Mouse (Mus musculus) forebrain, embryonic 13.5 days (tissue): ENCODE results near the gene Aox4. TPM values are rescaled to one million over a fixed set of nuclear protein-coding genes. Genes with fewer than 3 reads are reported as not detected.

Experiments used
- ATAC-seq: fragments of 200-750 bp; cut with Nextera tagmentation; 2 replicates; pipeline ENCODE4 v1.8.0; 2017
- H3K27ac ChIP-seq: fragments of 300-500 bp; sonication (generic); 2 replicates; pipeline ENCODE4 v1.5.1; 2015; ENCODE audit warnings: inconsistent platforms, mild to moderate bottlenecking, moderate library complexity
- H3K27me3 ChIP-seq: fragments of 300-500 bp; sonication (generic); 2 replicates; pipeline ENCODE4 v1.6.1; 2015; ENCODE audit warnings: mild to moderate bottlenecking, inconsistent platforms
- H3K36me3 ChIP-seq: fragments of 300-500 bp; sonication (generic); 2 replicates; pipeline ENCODE4 v1.6.1; 2015; ENCODE audit warnings: mild to moderate bottlenecking, inconsistent platforms; ENCODE audit not compliant: poor library complexity, severe bottlenecking
- H3K4me1 ChIP-seq: fragments of 300-500 bp; sonication (generic); 2 replicates; pipeline ENCODE4 v1.6.1; 2015; ENCODE audit warnings: inconsistent platforms
- H3K4me2 ChIP-seq: fragments of 300-500 bp; sonication (generic); 2 replicates; pipeline ENCODE4 v1.6.1; 2015; ENCODE audit warnings: inconsistent platforms, mild to moderate bottlenecking, moderate library complexity
- H3K4me3 ChIP-seq: fragments of 300-500 bp; sonication (generic); 2 replicates; pipeline ENCODE4 v1.5.1; 2015; ENCODE audit warnings: mild to moderate bottlenecking, inconsistent platforms
- H3K9ac ChIP-seq: fragments of 300-500 bp; sonication (generic); 2 replicates; pipeline ENCODE4 v1.6.1; 2015; ENCODE audit warnings: mild to moderate bottlenecking, inconsistent platforms
- H3K9me3 ChIP-seq: fragments of 300-500 bp; sonication (generic); replicated peaks from 2 replicates; pipeline ENCODE4 v1.6.1; 2016; ENCODE audit warnings: inconsistent platforms
- WGBS: fragments of 180-500 bp; shearing (Covaris S2); methylation state at CpG from one replicate; pipeline ENCODE4 v1.1.7; 2015; 5-methylcytosine and 5-hydroxymethylcytosine counted together
- polyA plus RNA-seq: library from polyadenylated mRNA; unstranded; fragments of >200 nt; fragmentation: Nextera tagmentation; extraction: Ambion mirVana; gene quantifications from 2 replicates; pipeline ENCODE4 v1.2.1, GENCODE M21; 2015

Aox4 gene
- polyA plus RNA-seq, 1 experiment from 2014 or later: 0.12 TPM

DNA sequence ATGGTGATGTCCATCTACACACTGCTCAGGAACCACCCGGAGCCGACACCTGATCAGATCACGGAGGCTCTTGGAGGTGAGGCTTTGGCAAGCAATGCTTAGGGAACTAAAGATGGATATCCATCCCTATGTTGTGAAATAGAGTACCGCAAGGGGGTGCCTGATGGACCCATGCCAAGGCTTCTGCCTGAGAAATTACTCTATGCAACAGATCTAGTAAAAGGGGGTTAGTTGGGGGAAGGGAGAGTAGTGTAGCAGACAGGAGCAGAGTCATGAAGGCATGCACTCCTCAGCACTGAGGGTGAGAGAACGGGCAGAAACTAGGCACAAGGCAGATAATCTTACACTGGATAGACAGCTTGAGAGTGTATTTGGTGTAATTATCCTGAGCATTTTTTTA, 11.7 kb downstream of the Aox4 start:
- H3K4me1 ChIP-seq: 0 out of 2 replicates have a peak, but pooled peaks cover 5% of the 10 kb centered on the region
- ATAC-seq: peak; percentile 77; the same call in 1 of the 2 replicates
- no peak overlapping the region for H3K9ac ChIP-seq
- no peak overlapping the region for H3K27ac ChIP-seq
- WGBS: 82% methylated on average over 5 of the region's 5 CpGs
- no peaks in the 10 kb centered on the region for H3K9me3 ChIP-seq
- H3K4me3 ChIP-seq: no peak overlapping the region
- H3K4me2 ChIP-seq: no peak overlapping the region
- H3K36me3 ChIP-seq: no peaks in the 10 kb centered on the region
- H3K27me3 ChIP-seq: no peaks in the 10 kb centered on the region

DNA sequence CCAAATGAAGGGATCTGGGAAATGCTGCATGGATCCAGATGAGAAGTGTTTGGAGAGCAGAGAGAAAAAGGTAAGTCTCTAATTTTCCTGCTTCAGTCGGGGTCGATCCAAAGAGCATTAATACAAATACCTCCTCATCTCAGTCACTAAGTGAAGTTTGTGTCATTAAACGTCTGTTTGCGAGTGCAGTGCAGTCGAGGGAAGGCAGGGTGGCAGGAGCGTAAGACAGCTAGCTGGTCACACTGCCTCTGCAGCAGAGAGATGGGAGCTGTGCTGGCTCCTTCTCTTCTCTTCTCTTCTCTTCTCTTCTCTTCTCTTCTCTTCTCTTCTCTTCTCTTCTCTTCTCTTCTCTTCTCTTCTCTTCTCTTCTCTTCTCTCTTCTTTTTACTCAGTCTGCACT, 17.9 kb downstream of the Aox4 start:
- Histone ChIP-seq H3K36me3 (no peaks in the 10 kb centered on the region), H3K4me2 (no peak overlapping the region), H3K27me3 (no peaks in the 10 kb centered on the region), H3K9ac (no peak overlapping the region), H3K4me1 (no peaks in the 10 kb centered on the region), H3K27ac (no peak overlapping the region), H3K9me3 (no peaks in the 10 kb centered on the region), H3K4me3 (no peak overlapping the region)
- ATAC-seq: no peak
- 75% methylated on average over 6 of the region's 6 CpGs for WGBS

DNA sequence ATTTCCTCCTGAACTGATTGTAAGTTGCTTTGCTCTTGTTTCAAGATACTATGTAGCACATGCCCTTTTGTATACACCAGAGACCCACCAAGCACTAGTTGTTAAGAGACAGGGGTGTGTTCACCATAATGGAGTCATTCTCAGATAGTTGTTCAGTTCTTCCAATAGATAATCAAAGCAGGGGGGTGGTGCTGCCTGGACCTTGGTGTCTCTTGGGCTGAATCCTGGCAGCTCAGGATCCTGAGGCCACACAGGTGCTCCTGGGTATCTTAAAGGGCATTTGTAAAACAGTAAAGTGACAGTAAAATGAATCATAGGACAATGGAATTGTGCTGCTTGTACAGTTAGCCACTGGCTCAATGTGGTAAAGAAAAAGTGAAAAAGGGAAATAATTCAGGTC, 18.7 kb downstream of the Aox4 start:
- H3K27ac ChIP-seq: no peak overlapping the region
- H3K9me3 ChIP-seq: no peaks in the 10 kb centered on the region
- no peak for ATAC-seq
- H3K27me3 ChIP-seq: no peaks in the 10 kb centered on the region
- no peak overlapping the region for H3K4me3 ChIP-seq
- no peak overlapping the region for H3K9ac ChIP-seq
- H3K36me3 ChIP-seq: no peaks in the 10 kb centered on the region
- no peaks in the 10 kb centered on the region for H3K4me1 ChIP-seq
- H3K4me2 ChIP-seq: no peak overlapping the region

DNA sequence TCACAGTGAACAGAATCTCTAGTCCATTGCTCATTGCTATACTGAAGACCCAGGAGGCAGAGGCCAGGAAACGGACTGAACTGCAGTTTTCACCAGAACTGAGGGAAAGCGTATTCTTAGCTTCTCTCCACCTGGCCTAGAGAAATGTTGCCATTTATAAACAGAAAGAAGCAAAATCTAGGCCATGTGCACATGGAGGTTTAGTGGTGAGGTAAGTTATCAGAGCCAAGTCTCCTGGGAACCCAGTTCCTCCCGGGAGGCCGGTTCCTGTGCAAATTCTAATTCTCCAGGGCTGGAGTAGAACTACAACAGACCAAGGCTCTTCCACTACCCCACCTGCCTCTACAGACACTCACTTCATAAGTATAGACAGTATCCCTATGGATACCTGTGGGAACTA, 19.6 kb downstream of the Aox4 start:
- no peak for ATAC-seq
- no peak overlapping the region for H3K27ac ChIP-seq
- H3K36me3 ChIP-seq: no peaks in the 10 kb centered on the region
- H3K4me1 ChIP-seq: no peaks in the 10 kb centered on the region
- WGBS: 88% methylated on average over 4 of the region's 4 CpGs
- H3K9ac ChIP-seq: no peak overlapping the region
- H3K9me3 ChIP-seq: no peaks in the 10 kb centered on the region
- no peak overlapping the region for H3K4me2 ChIP-seq
- no peak overlapping the region for H3K4me3 ChIP-seq
- no peaks in the 10 kb centered on the region for H3K27me3 ChIP-seq

DNA sequence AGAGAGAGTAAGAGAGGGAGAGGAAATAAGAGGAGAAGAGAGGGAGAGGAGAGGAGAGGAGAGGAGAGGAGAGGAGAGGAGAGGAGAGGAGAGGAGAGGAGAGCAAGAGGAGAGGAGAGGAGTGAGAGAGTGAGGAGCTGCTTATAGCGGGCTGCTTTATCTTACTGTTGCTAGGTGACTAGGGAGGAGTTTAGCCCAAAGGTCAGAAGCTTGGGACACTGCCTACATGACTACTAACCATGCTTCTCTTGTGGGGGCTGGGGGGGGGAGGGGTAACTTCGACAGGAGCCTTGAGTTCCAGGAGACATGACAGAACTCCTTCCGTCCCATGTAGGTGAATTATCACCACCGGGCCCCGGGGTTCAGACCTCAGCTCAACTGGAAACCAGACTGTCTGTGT, 20.3 kb downstream of the Aox4 start:
- no peaks in the 10 kb centered on the region for H3K4me1 ChIP-seq
- no peak overlapping the region for H3K9ac ChIP-seq
- ATAC-seq: no peak
- 70% methylated on average over 5 of the region's 5 CpGs for WGBS
- no peak overlapping the region for H3K4me3 ChIP-seq
- H3K4me2 ChIP-seq: no peak overlapping the region
- H3K9me3 ChIP-seq: no peaks in the 10 kb centered on the region
- H3K27me3 ChIP-seq: no peaks in the 10 kb centered on the region
- H3K36me3 ChIP-seq: no peaks in the 10 kb centered on the region
- no peak overlapping the region for H3K27ac ChIP-seq

DNA sequence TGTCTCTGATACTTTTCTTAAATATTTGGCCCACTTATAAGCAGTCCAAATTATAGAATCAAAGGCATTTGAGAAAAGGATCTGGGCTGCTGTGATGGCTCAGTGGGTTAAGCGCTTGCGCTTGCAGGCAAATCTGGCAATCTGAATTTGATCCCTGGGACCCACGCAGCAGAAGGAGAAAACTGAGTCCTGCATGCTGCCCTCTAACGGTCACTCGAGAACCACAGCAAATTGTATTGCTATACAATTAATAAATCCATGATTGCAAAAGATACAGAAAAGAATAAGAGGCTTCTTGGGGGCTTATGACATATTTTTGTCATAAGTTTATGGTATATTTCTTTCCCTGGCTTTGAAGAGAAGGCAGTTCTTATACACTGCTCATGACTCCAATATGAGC, 25.2 kb downstream of the Aox4 start:
- Histone ChIP-seq H3K4me3 (no peak overlapping the region), H3K4me1 (no peaks in the 10 kb centered on the region), H3K9ac (no peak overlapping the region), H3K4me2 (no peak overlapping the region), H3K36me3 (no peaks in the 10 kb centered on the region), H3K27ac (no peak overlapping the region), H3K27me3 (no peaks in the 10 kb centered on the region), H3K9me3 (no peaks in the 10 kb centered on the region)
- whole genome bisulfite sequencing: 59% methylated on average over 5 of the region's 5 CpGs
- ATAC-seq: no peak

DNA sequence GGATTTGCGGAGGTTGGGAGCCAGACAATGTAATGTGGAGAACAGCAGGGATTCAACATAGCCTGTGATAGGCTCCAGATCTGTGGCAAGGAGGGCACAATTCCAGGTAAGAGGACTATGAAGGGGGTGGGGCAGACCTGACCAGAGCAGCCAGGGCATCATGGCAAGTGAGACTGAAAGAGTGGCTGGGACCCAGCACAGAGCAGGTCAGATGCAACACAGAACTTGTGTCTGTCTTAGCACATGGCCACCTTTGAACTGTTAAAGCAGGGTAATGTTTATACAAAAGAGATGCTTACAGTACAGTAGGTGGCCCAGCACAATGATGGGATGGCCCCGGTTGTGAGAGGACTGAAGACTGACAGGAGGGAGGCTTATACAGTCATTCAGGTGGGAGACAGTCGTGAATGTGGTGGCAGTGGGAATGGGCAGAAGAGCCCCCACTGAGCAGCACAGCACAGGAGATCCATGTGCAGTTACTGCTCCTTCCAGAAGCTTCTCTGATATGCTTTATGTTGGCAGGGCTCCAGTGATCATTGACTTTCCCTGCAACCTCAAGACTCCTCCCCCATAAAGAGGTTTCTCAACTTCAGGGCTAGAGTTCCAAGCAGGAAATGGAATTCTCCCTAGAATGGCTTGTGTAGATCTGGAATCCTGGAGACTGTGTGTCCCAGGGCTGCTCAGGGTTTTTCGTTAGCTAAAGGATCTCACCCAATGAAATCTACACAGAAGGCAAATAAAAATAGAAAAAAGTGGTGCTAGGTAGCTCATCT, 27.5 kb downstream of the Aox4 start:
- H3K9me3 ChIP-seq: no peaks in the 10 kb centered on the region

DNA sequence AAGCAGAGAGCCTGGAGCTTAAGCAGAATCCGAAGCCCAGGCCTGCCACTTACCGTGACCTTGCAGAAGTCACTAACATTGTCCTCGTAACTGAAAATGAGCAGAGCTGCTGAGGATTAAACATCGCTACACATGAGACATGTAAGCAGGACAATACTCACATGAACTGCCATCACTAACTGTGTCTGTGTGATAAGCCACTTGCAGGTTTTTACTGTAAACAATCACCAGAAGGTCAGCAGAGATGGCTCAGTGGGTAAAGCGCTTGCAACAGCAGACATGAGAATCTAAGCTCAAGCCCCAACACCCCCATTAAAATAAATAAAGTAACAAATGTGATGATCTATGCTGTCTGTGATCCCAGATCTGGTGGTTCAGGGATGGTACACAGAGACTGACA, 28.2 kb downstream of the Aox4 start:
- Histone ChIP-seq H3K9me3 (no peaks in the 10 kb centered on the region), H3K4me3 (no peak overlapping the region), H3K9ac (no peak overlapping the region), H3K4me2 (no peak overlapping the region), H3K27ac (no peak overlapping the region), H3K36me3 (no peaks in the 10 kb centered on the region), H3K27me3 (no peaks in the 10 kb centered on the region), H3K4me1 (no peaks in the 10 kb centered on the region)
- no peak for ATAC-seq
- WGBS: 90% methylated on average over 5 of the region's 5 CpGs

More for the DNA sequence above, 27.5 kb downstream of the Aox4 start:
- Histone ChIP-seq H3K4me1 (no peaks in the 10 kb centered on the region), H3K36me3 (no peaks in the 10 kb centered on the region), H3K9ac (no peak overlapping the region), H3K4me2 (no peak overlapping the region), H3K27me3 (no peaks in the 10 kb centered on the region), H3K27ac (no peak overlapping the region), H3K4me3 (no peak overlapping the region)
- ATAC-seq: no peak
- 76% methylated on average over 4 of the region's 4 CpGs for WGBS

DNA sequence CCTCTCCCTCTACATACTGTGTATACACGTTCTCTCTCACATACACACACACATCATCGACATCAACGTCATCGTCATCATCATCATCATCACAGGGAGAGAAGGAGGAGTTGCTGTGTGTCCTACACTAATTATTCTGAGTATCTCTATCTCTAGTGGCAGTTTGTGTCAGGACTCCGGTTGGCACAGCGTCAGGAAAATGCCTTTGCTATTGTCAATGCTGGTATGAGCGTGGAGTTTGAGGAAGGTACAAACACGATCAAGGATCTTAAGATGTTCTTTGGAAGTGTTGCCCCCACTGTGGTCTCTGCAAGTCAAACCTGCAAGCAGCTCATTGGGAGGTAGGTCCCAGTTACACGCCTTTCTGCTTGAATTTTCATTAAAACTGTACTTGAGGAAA, 28.8 kb downstream of the Aox4 start:
- 95% methylated on average over 9 of the region's 9 CpGs for WGBS
- H3K4me1 ChIP-seq: no peaks in the 10 kb centered on the region
- H3K4me3 ChIP-seq: no peak overlapping the region
- no peaks in the 10 kb centered on the region for H3K36me3 ChIP-seq
- H3K9ac ChIP-seq: no peak overlapping the region
- no peak overlapping the region for H3K4me2 ChIP-seq
- ATAC-seq: no peak
- no peaks in the 10 kb centered on the region for H3K9me3 ChIP-seq
- no peak overlapping the region for H3K27ac ChIP-seq
- H3K27me3 ChIP-seq: no peaks in the 10 kb centered on the region

DNA sequence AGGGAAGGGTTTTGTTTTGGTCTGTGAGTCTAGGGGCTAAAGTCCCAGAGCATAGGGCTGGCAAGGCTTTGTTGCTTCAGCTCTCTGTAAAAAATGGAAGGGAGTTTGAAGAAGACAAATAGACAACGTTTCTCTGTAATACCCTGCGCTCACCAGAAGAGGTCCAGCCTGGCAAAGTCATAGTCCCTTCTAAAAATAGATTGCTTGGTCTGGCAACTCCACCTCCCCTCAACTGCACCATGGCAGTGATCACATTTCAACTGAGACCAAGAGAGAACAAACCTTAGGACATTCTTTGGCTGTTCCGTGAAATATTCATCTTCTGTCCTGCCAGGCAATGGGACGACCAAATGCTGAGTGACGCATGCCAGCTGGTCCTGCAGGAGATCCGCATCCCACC, 30.1 kb downstream of the Aox4 start:
- no peak overlapping the region for H3K4me2 ChIP-seq
- H3K36me3 ChIP-seq: no peaks in the 10 kb centered on the region
- ATAC-seq: no peak
- H3K9me3 ChIP-seq: no peaks in the 10 kb centered on the region
- no peak overlapping the region for H3K9ac ChIP-seq
- no peak overlapping the region for H3K4me3 ChIP-seq
- no peaks in the 10 kb centered on the region for H3K4me1 ChIP-seq
- H3K27me3 ChIP-seq: no peaks in the 10 kb centered on the region
- WGBS: 70% methylated on average over 6 of the region's 6 CpGs
- H3K27ac ChIP-seq: no peak overlapping the region

DNA sequence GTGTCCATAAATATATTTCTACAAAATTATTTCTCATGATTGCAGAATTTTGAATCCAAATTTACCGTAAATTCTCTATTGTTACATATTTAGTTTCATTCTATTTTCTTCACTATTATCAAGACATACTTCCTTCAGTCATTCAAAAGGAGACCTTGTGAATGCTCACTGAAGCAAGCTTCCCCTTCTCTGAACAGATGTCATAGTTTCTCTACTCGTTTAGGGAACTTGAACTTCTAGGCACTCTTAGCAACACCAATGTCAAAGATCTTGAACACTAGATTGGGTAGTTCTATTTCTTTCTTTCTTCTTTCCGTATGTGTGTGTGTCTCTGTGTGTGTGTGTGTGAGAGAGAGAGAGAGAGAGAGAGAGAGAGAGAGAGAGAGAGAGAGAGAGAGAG, 34.3 kb downstream of the Aox4 start:
- no peak overlapping the region for H3K4me3 ChIP-seq
- no peaks in the 10 kb centered on the region for H3K9me3 ChIP-seq
- H3K4me2 ChIP-seq: no peak overlapping the region
- H3K27ac ChIP-seq: no peak overlapping the region
- WGBS: 80% methylated on average over 3 of the region's 3 CpGs
- no peaks in the 10 kb centered on the region for H3K36me3 ChIP-seq
- H3K9ac ChIP-seq: no peak overlapping the region
- H3K27me3 ChIP-seq: no peaks in the 10 kb centered on the region
- no peak for ATAC-seq
- H3K4me1 ChIP-seq: no peaks in the 10 kb centered on the region

DNA sequence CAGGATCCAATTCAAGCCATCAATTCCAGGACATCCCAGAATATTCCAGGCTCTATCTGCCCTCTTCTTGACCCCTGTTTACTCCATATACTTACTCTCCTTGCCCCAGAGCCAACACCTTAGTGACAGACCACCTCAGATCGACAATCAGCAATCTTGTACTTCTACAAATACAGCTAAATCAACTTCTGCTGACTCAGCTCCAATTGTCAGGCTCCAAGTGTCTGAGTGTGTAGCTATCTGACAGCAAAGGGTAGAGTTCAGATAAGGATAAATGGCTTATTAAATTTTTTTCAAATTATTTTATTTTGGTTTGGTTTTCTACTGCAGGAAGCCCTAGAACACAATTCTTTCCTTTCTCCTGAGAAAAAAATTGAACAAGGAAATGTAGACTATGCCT, 38.3 kb downstream of the Aox4 start:
- Histone ChIP-seq H3K9me3 (no peaks in the 10 kb centered on the region), H3K4me3 (no peak overlapping the region), H3K27me3 (no peaks in the 10 kb centered on the region), H3K9ac (no peak overlapping the region), H3K4me1 (no peaks in the 10 kb centered on the region), H3K27ac (no peak overlapping the region), H3K36me3 (no peaks in the 10 kb centered on the region), H3K4me2 (no peak overlapping the region)
- WGBS: 69% methylated on average over 1 of the region's 1 CpGs
- no peak for ATAC-seq

DNA sequence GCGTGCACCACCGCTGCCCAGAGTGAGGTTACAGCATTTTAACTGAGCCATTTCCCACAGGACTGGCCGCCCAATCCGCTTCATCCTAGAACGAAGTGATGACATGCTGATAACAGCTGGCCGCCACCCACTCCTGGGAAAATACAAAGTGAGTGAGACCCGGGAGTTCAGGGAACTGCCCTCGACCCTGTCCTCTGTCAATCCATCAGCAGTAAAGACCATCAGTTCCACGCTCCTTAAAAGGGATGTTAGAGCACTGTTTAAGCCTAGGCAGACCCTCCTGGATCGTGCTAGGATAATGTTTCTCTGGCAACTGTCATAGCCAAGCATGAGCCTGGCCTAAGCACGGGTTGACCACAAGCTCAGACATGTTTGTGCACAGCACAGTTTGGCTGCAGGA, 43.3 kb downstream of the Aox4 start:
- Histone ChIP-seq H3K9ac (no peak overlapping the region), H3K27me3 (no peaks in the 10 kb centered on the region), H3K9me3 (no peaks in the 10 kb centered on the region), H3K4me1 (no peaks in the 10 kb centered on the region), H3K27ac (no peak overlapping the region), H3K36me3 (no peaks in the 10 kb centered on the region), H3K4me3 (no peak overlapping the region), H3K4me2 (no peak overlapping the region)
- ATAC-seq: no peak
- WGBS: 87% methylated on average over 11 of the region's 11 CpGs
